Mouse (Mus musculus) C2C12 (cell line): ENCODE measurements around the gene Nrap.

ENCODE experiments used
- CTCF ChIP-seq: IDR thresholded peaks from one replicate; pipeline ENCODE4 v1.5.1; 2011; ENCODE audit not compliant: control insufficient read depth, insufficient read depth, insufficient read length
- MAX ChIP-seq: IDR thresholded peaks from one replicate; pipeline ENCODE4 v1.6.1; 2011; ENCODE audit warnings: mild to moderate bottlenecking, control low read depth

- no peak for TF ChIP-seq CTCF
- TF ChIP-seq MAX = no peak
Measured at GRCm38 (mm10) chr19:56400200-56400599, 10.4 kb upstream of the Nrap start.
